Mouse (Mus musculus) liver, adult 2 months (tissue): ENCODE data around the gene Lrrc59. TPM values are rescaled to one million over a fixed set of nuclear protein-coding genes. Genes with fewer than 3 reads are reported as not detected.

Experiments used
- DNase-seq: peaks from one replicate; pipeline ENCODE4 v3.0.0-alpha.2; 2011; ENCODE audit warnings: low read depth, low spot score; ENCODE audit errors: extremely low read depth
- H3K27ac ChIP-seq: fragments of 200-500 bp; replicated peaks from 2 replicates; pipeline ENCODE4 v1.5.1; 2012; ENCODE audit warnings: low read depth, mild to moderate bottlenecking, control low read depth, inconsistent platforms, low read length; ENCODE audit not compliant: insufficient read depth
- H3K27me3 ChIP-seq: fragments of 200-500 bp; 2 replicates; pipeline ENCODE4 v1.6.1; 2012; ENCODE audit warnings: mild to moderate bottlenecking, moderate library complexity, low read length, inconsistent platforms; ENCODE audit not compliant: control insufficient read depth, insufficient read depth
- H3K36me3 ChIP-seq: fragments of 200-500 bp; 2 replicates; pipeline ENCODE4 v1.6.1; 2012; ENCODE audit warnings: low read length, inconsistent platforms; ENCODE audit not compliant: control insufficient read depth, insufficient read depth
- H3K4me1 ChIP-seq: fragments of 200-500 bp; 2 replicates; pipeline ENCODE4 v1.6.1; 2011; ENCODE audit warnings: low read length; ENCODE audit not compliant: control insufficient read depth, insufficient read depth
- H3K4me3 ChIP-seq: fragments of 200-500 bp; 2 replicates; pipeline ENCODE4 v1.5.1; 2011; ENCODE audit warnings: low read depth, mild to moderate bottlenecking, control low read depth, low read length, moderate library complexity; ENCODE audit not compliant: insufficient read depth
- H3K79me2 ChIP-seq: fragments of 200-500 bp; 2 replicates; pipeline ENCODE4 v1.6.1; 2012; ENCODE audit warnings: inconsistent platforms, mild to moderate bottlenecking, low read length, moderate library complexity; ENCODE audit not compliant: control insufficient read depth, insufficient read depth
- H3K9ac ChIP-seq: fragments of 200-500 bp; 2 replicates; pipeline ENCODE4 v1.6.1; 2012; ENCODE audit warnings: low read depth, mild to moderate bottlenecking, control low read depth, inconsistent platforms, low read length
- CTCF ChIP-seq: fragments of 200-500 bp; IDR thresholded peaks from 2 replicates; pipeline ENCODE4 v1.5.1; 2011; ENCODE audit warnings: low read depth, low read length, control low read depth
- POLR2A ChIP-seq: fragments of 200-500 bp; IDR thresholded peaks from 2 replicates; pipeline ENCODE4 v1.6.1; 2011; ENCODE audit warnings: low read length, control low read depth; ENCODE audit not compliant: insufficient read depth; ENCODE audit errors: extremely low read depth
- WGBS: fragments of 180-500 bp; shearing (Covaris S2); methylation state at CpG from one replicate; pipeline ENCODE4 v1.1.7; 2018; 5-methylcytosine and 5-hydroxymethylcytosine counted together
- polyA plus RNA-seq: library from polyadenylated mRNA; depleted of rRNA; stranded (reverse); fragments of >200 nt; gene quantifications from 2 replicates; pipeline ENCODE4 v1.2.3, GENCODE M21; 2012
- total RNA-seq: library from RNA; depleted of rRNA; stranded (reverse); fragments of >200 nt; gene quantifications from 2 replicates; pipeline ENCODE4 v1.2.3, GENCODE M21; 2014

Gene Lrrc59
- total and polyA plus RNA-seq, 2 experiments: 40.6 to 41.2 TPM

- 17% methylated on average over 4 of the region's 4 CpGs for WGBS
- peak; percentile 91 for DNase-seq
- peaks cover 23% of the 10 kb centered on the region; the same call in 1 of the 2 replicates for H3K79me2 ChIP-seq
- H3K4me3 ChIP-seq: no peak overlapping the region
- H3K36me3 ChIP-seq: peaks cover 8% of the 10 kb centered on the region; the same call in 1 of the 2 replicates
- H3K9ac ChIP-seq: no peak overlapping the region
- no peaks in the 10 kb centered on the region for H3K27me3 ChIP-seq
- TF ChIP-seq POLR2A: no peak
- TF ChIP-seq CTCF: no peak
- peak overlapping the region; percentile 48; the same call in 1 of the 2 replicates for H3K27ac ChIP-seq
- peaks cover 22% of the 10 kb centered on the region for H3K4me1 ChIP-seq
Measured at GRCm38 (mm10) chr11:94597319-94597718, 32.2 kb upstream of the Lrrc59 start.

- Histone ChIP-seq H3K9ac (peak overlapping the region; percentile 7), H3K79me2 (peaks cover 23% of the 10 kb centered on the region; the same call in 1 of the 2 replicates), H3K4me1 (peaks cover 27% of the 10 kb centered on the region), H3K36me3 (peaks cover 8% of the 10 kb centered on the region; the same call in 1 of the 2 replicates), H3K27me3 (no peaks in the 10 kb centered on the region), H3K4me3 (no peak overlapping the region), H3K27ac (peak overlapping the region; percentile 91)
- TF ChIP-seq POLR2A (no peak), CTCF (peak; percentile 66)
- DNase-seq: peak; percentile 83
- 19% methylated on average over 6 of the region's 6 CpGs for WGBS
Measured at GRCm38 (mm10) chr11:94598437-94599120, 31.0 kb upstream of the Lrrc59 start.

GRCm38 (mm10) chr11:94600447-94600846, 29.1 kb upstream of the Lrrc59 start:
- Histone ChIP-seq H3K4me3 (peak overlapping the region; percentile 94), H3K9ac (peak overlapping the region; percentile 97), H3K36me3 (peaks cover 5% of the 10 kb centered on the region; the same call in 1 of the 2 replicates), H3K27ac (peak overlapping the region; percentile 93), H3K4me1 (peaks cover 27% of the 10 kb centered on the region), H3K79me2 (peaks cover 19% of the 10 kb centered on the region; the same call in 1 of the 2 replicates), H3K27me3 (no peaks in the 10 kb centered on the region)
- TF ChIP-seq CTCF (no peak), POLR2A (no peak)
- peak; percentile 67 for DNase-seq
- WGBS: 33% methylated on average over 7 of the region's 7 CpGs

- WGBS: 1% methylated on average over 52 of the region's 52 CpGs
- peak; percentile 87 for DNase-seq
- peak within 1 kb of the TSS; percentile 94 for H3K4me3 ChIP-seq
- H3K27me3 ChIP-seq: no peaks in the 10 kb centered on the region
- peaks cover 25% of the 10 kb centered on the region for H3K4me1 ChIP-seq
- H3K27ac ChIP-seq: peak within 1 kb of the TSS; percentile 93
- no peaks in the 10 kb centered on the region; the same call in 1 of the 2 replicates for H3K36me3 ChIP-seq
- H3K79me2 ChIP-seq: peaks cover 12% of the 10 kb centered on the region; the same call in 1 of the 2 replicates
- TF ChIP-seq CTCF (no peak), POLR2A (peak; percentile 65)
- H3K9ac ChIP-seq: peak within 1 kb of the TSS; percentile 97
Measured at GRCm38 (mm10) chr11:94601321-94602281, 28.0 kb upstream of the Lrrc59 start, which contains the start of gene Acsf2. Gene Acsf2 (minus strand): TSS chr11:94601871.

- 42% methylated on average over 11 of the region's 11 CpGs for WGBS
- H3K4me1 ChIP-seq: peaks cover 23% of the 10 kb centered on the region
- TF ChIP-seq POLR2A (no peak), CTCF (no peak)
- peaks cover 9% of the 10 kb centered on the region; the same call in 1 of the 2 replicates for H3K79me2 ChIP-seq
- peak overlapping the region; percentile 36 for H3K9ac ChIP-seq
- H3K27me3 ChIP-seq: no peaks in the 10 kb centered on the region
- H3K36me3 ChIP-seq: no peaks in the 10 kb centered on the region
- H3K27ac ChIP-seq: peak overlapping the region; percentile 77
- DNase-seq: peak; percentile 74
- peak overlapping the region; percentile 94 for H3K4me3 ChIP-seq
Measured at GRCm38 (mm10) chr11:94602356-94602955, 27.1 kb upstream of the Lrrc59 start.
